Mouse (Mus musculus): ENCODE measurements around the gene March11. TPM values are rescaled to one million over a fixed set of nuclear protein-coding genes. Genes with fewer than 3 reads are reported as not detected.

March11 gene
- polyA plus RNA-seq, 1 experiment = not detected

GRCm38 (mm10) chr15:26366511-26366910, 57.7 kb downstream of the March11 start:
- no peak overlapping the region for H3K4me3 ChIP-seq (ENCODE audit: low read depth, low read length)
- H3K27me3 ChIP-seq (ENCODE audit: control insufficient read depth, insufficient read depth, low read length) = no peaks in the 10 kb centered on the region
- no peak overlapping the region for H3K27ac ChIP-seq (ENCODE audit: insufficient read depth, low read depth, low read length)
- H3K36me3 ChIP-seq (ENCODE audit: control insufficient read depth, insufficient read depth, low read length) = no peaks in the 10 kb centered on the region
- H3K4me1 ChIP-seq (ENCODE audit: control insufficient read depth, insufficient read depth, insufficient read length, low read length) = no peaks in the 10 kb centered on the region
- TF ChIP-seq CTCF (IDR thresholded peaks at IDR 0.05; ENCODE audit: extremely low read depth, insufficient read length, insufficient replicate concordance, low read depth, low read length) = no peak
- no peak for TF ChIP-seq POLR2A (IDR thresholded peaks at IDR 0.05; ENCODE audit: low read depth, low read length)
- 81% methylated on average over 5 of the region's 5 CpGs for WGBS

DNA sequence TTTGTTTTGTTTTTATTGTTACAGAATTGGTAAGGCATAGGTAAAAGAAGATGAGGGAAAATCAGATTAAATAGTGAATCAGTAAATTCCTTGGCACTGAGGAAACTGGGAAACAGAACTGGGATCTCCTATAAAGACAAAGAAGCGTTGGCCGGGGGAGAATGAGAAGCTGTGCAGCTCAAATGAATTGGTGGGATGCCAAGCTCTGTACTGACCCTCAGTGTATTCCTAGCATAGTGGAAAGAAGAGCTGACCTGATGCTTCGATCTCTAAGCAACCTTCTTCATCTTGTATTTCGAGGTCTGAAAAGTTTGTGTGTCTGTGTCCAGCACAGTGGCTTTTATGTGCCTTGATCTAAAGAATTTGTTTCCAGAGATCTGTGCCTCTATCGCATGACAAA, 64.9 kb downstream of the March11 start:
- no peak overlapping the region for H3K4me3 ChIP-seq (ENCODE audit: low read depth, low read length)
- 87% methylated on average over 5 of the region's 5 CpGs for WGBS
- H3K36me3 ChIP-seq (ENCODE audit: control insufficient read depth, insufficient read depth, low read length) = no peaks in the 10 kb centered on the region
- TF ChIP-seq CTCF (IDR thresholded peaks at IDR 0.05; ENCODE audit: extremely low read depth, insufficient read length, insufficient replicate concordance, low read depth, low read length) (no peak), POLR2A (IDR thresholded peaks at IDR 0.05; ENCODE audit: low read depth, low read length) (no peak)
- H3K27ac ChIP-seq (ENCODE audit: insufficient read depth, low read depth, low read length) = no peak overlapping the region
- no peaks in the 10 kb centered on the region for H3K27me3 ChIP-seq (ENCODE audit: control insufficient read depth, insufficient read depth, low read length)
- no peaks in the 10 kb centered on the region for H3K4me1 ChIP-seq (ENCODE audit: control insufficient read depth, insufficient read depth, insufficient read length, low read length)

DNA sequence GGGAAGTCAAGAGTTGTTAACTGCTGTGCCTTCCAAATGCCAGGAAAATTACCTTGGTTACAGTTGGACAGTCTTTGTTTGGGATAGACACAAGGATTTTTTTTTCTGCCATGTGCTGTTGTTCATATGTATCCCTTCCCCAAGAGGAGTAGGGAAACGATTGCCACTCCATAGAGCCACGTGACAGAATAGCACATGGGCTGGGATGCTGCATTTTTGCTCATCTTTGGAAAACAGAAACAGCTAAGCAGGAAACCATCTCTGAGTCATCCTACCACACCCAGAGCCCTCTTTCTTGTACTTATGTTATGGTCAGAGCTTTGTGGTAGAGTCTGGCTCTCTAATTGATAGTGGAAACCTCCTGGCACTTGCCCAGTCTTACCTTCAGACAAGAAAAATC, 65.4 kb downstream of the March11 start:
- Histone ChIP-seq H3K36me3 (ENCODE audit: control insufficient read depth, insufficient read depth, low read length) (no peaks in the 10 kb centered on the region), H3K4me3 (ENCODE audit: low read depth, low read length) (no peak overlapping the region), H3K27me3 (ENCODE audit: control insufficient read depth, insufficient read depth, low read length) (no peaks in the 10 kb centered on the region), H3K27ac (ENCODE audit: insufficient read depth, low read depth, low read length) (no peak overlapping the region), H3K4me1 (ENCODE audit: control insufficient read depth, insufficient read depth, insufficient read length, low read length) (no peaks in the 10 kb centered on the region)
- 69% methylated on average over 2 of the region's 2 CpGs for WGBS
- no peak for TF ChIP-seq POLR2A (IDR thresholded peaks at IDR 0.05; ENCODE audit: low read depth, low read length)
- no peak for TF ChIP-seq CTCF (IDR thresholded peaks at IDR 0.05; ENCODE audit: extremely low read depth, insufficient read length, insufficient replicate concordance, low read depth, low read length)

- Histone ChIP-seq H3K4me3 (ENCODE audit: low read depth, low read length) (no peak overlapping the region), H3K4me1 (ENCODE audit: control insufficient read depth, insufficient read depth, insufficient read length, low read length) (no peaks in the 10 kb centered on the region), H3K36me3 (ENCODE audit: control insufficient read depth, insufficient read depth, low read length) (no peaks in the 10 kb centered on the region), H3K27ac (ENCODE audit: insufficient read depth, low read depth, low read length) (no peak overlapping the region), H3K27me3 (ENCODE audit: control insufficient read depth, insufficient read depth, low read length) (no peaks in the 10 kb centered on the region)
- WGBS = 74% methylated on average over 3 of the region's 3 CpGs
- TF ChIP-seq POLR2A (IDR thresholded peaks at IDR 0.05; ENCODE audit: low read depth, low read length) (no peak), CTCF (IDR thresholded peaks at IDR 0.05; ENCODE audit: extremely low read depth, insufficient read length, insufficient replicate concordance, low read depth, low read length) (no peak)
Measured at GRCm38 (mm10) chr15:26374946-26375345, 66.1 kb downstream of the March11 start.

DNA sequence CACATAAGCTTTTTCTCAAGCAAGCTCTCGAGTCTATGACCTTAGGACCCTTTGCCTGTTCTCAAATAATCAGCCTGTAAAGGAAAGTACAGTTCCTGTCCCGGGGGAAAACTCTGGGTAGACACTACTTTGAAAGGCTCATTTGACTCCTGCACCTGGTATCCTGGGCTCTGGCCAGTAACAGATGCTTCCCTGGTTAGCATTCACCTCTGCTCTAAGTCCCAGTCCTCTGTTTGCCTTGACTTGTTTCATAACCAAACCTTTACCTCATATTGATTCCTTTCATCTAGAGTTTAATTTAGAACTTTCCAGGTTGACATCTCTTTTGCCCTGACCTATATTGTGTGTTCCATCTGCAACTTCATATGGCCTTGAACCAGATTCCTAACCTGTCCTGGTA, 68.5 kb downstream of the March11 start:
- TF ChIP-seq POLR2A (IDR thresholded peaks at IDR 0.05; ENCODE audit: low read depth, low read length) (no peak), CTCF (IDR thresholded peaks at IDR 0.05; ENCODE audit: extremely low read depth, insufficient read length, insufficient replicate concordance, low read depth, low read length) (no peak)
- Histone ChIP-seq H3K27me3 (ENCODE audit: control insufficient read depth, insufficient read depth, low read length) (no peaks in the 10 kb centered on the region), H3K27ac (ENCODE audit: insufficient read depth, low read depth, low read length) (no peak overlapping the region), H3K4me3 (ENCODE audit: low read depth, low read length) (no peak overlapping the region), H3K36me3 (ENCODE audit: control insufficient read depth, insufficient read depth, low read length) (no peaks in the 10 kb centered on the region), H3K4me1 (ENCODE audit: control insufficient read depth, insufficient read depth, insufficient read length, low read length) (no peaks in the 10 kb centered on the region)
- WGBS = 46% methylated on average over 2 of the region's 2 CpGs

DNA sequence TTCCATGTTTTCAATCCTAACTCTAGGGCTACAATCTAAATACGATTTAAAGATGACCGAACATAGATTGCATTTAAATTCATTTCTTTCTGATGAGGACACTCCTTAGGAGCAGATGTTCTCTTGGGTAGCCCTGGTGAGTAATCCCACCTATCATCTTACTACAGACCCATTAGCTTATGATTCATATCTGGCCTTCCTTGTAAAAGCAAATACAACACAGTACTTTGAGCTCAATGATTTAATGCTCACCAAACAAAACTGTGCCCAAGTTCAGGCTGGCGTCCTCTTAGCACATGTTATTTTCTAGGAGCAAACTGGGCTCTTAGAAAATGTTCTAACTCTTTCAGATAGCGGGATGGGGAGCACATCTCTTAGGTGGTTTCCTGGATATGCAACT, 70.0 kb downstream of the March11 start:
- Histone ChIP-seq H3K4me1 (ENCODE audit: control insufficient read depth, insufficient read depth, insufficient read length, low read length) (no peaks in the 10 kb centered on the region), H3K27me3 (ENCODE audit: control insufficient read depth, insufficient read depth, low read length) (no peaks in the 10 kb centered on the region), H3K36me3 (ENCODE audit: control insufficient read depth, insufficient read depth, low read length) (no peaks in the 10 kb centered on the region), H3K4me3 (ENCODE audit: low read depth, low read length) (no peak overlapping the region), H3K27ac (ENCODE audit: insufficient read depth, low read depth, low read length) (no peak overlapping the region)
- no peak for TF ChIP-seq POLR2A (IDR thresholded peaks at IDR 0.05; ENCODE audit: low read depth, low read length)
- TF ChIP-seq CTCF (IDR thresholded peaks at IDR 0.05; ENCODE audit: extremely low read depth, insufficient read length, insufficient replicate concordance, low read depth, low read length) = no peak
- 61% methylated on average over 4 of the region's 4 CpGs for WGBS

DNA sequence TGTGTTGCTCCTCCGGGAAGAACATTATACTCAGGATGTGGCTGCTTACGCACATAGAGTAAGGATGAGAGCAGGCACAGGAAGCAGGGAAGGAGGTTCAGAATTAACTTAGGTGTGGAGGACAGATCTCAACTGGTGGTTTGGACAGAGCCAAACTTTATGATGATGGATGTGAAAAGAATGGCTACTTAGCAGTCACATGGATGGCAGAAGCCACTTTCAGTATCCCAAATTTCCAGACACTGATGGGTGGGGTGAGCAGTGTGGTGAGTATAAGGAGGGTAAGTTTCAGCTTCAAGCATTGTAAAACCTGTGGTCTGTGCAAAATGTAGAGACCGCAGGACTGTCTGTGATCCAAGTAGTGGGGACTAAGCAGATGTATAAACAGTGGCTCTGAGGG, 71.0 kb downstream of the March11 start:
- 83% methylated on average over 3 of the region's 3 CpGs for WGBS

DNA sequence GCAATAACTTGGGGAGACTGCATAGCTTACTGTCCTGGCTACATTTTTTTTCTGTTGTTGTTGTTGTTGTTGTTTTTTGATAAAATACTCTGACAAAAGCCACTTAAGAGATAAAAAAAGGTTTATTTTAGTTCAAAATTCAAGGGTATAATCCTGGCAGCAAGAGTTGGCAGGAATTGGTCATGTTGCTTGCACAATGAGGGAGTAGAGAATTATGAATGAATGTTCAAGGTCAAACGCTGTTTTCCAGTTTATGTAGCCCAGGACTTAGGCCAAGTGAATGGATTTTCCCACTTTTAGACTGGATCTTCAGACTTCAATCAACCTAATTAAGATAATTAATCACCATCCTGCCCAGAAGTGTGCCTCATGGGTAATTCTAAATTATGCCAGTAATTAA, 72.0 kb downstream of the March11 start:
- Histone ChIP-seq H3K36me3 (ENCODE audit: control insufficient read depth, insufficient read depth, low read length) (no peaks in the 10 kb centered on the region), H3K4me1 (ENCODE audit: control insufficient read depth, insufficient read depth, insufficient read length, low read length) (no peaks in the 10 kb centered on the region), H3K27ac (ENCODE audit: insufficient read depth, low read depth, low read length) (no peak overlapping the region), H3K4me3 (ENCODE audit: low read depth, low read length) (no peak overlapping the region), H3K27me3 (ENCODE audit: control insufficient read depth, insufficient read depth, low read length) (no peaks in the 10 kb centered on the region)
- TF ChIP-seq CTCF (IDR thresholded peaks at IDR 0.05; ENCODE audit: extremely low read depth, insufficient read length, insufficient replicate concordance, low read depth, low read length) (no peak), POLR2A (IDR thresholded peaks at IDR 0.05; ENCODE audit: low read depth, low read length) (no peak)
- WGBS = 67% methylated on average over 1 of the region's 1 CpGs

More for the DNA sequence above, 71.0 kb downstream of the March11 start:
- TF ChIP-seq CTCF (IDR thresholded peaks at IDR 0.05; ENCODE audit: extremely low read depth, insufficient read length, insufficient replicate concordance, low read depth, low read length) (no peak), POLR2A (IDR thresholded peaks at IDR 0.05; ENCODE audit: low read depth, low read length) (no peak)
- no peak overlapping the region for H3K27ac ChIP-seq (ENCODE audit: insufficient read depth, low read depth, low read length)
- H3K4me1 ChIP-seq (ENCODE audit: control insufficient read depth, insufficient read depth, insufficient read length, low read length) = no peaks in the 10 kb centered on the region
- H3K36me3 ChIP-seq (ENCODE audit: control insufficient read depth, insufficient read depth, low read length) = no peaks in the 10 kb centered on the region
- H3K27me3 ChIP-seq (ENCODE audit: control insufficient read depth, insufficient read depth, low read length) = no peaks in the 10 kb centered on the region
- H3K4me3 ChIP-seq (ENCODE audit: low read depth, low read length) = no peak overlapping the region
